Mouse (Mus musculus): ENCODE measurements around the gene Smpd3.

Gene Smpd3

DNA sequence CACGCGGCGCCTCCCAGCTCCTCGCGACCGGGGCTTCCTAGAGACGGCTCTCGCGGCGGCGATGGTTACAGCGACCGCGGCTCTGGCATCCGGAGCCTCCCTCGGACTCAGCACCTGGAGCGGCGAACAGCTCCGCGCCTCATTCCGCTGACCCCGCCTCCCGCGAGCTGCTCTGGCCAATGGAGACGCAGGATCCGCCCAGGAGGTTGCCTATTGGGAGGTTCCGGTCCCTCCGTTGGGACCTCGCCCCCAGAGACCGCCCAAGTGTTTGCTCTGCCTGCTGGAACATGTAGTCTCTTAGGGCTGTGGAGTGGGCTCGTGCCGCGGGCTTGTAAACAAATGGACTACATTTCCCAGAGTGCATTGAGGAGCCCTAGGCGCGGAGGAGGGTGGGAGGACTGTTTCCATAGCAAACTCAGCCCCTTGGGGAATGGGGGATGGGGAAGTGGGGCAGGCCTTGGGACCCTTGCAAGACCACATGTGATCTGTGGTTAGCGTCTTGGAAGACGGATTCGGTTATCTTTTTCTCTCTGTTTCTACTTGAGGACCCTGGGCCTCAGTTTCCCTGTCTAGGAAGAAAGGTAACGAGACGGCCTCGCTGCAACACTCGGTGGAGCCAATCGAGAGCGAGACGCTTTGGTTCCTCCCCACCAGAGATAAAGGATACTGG, at the start of gene Smpd3:
TSS of gene Smpd3 (minus strand) at position 137 of the 670 bp plus-strand sequence.
- DNase-seq (ENCODE audit: low spot score), result peak; percentile 95

GRCm38 (mm10) chr8:106381026-106381425, 43.2 kb upstream of the Smpd3 start:
- DNase-seq (ENCODE audit: low spot score), result no peak

GRCm38 (mm10) chr8:106379357-106379756, 41.6 kb upstream of the Smpd3 start:
- no peak for DNase-seq (ENCODE audit: low spot score)

GRCm38 (mm10) chr8:106378501-106379048, 40.8 kb upstream of the Smpd3 start:
- DNase-seq (ENCODE audit: low spot score), result no peak

DNA sequence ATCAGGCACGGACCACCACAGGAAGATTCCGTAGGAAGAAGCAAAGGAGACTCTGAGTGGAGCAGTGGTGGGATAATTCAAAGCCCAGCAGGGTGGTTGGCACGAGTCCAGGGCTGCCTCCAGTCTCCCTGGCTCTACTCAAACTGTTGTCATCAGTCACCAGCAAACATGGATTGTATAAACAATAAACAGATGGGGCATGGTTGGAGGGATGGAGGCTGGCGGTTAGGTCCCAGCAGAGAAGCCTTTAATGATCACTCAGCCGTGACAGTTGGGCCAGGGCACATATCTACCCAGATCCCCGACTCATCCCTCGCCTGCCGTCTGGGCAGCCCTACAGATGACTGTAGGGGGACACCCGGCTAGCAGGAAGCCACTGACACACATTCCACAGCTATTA, 39.1 kb upstream of the Smpd3 start:
- DNase-seq (ENCODE audit: low spot score), result no peak

GRCm38 (mm10) chr8:106375957-106376356, 38.2 kb upstream of the Smpd3 start:
- no peak for DNase-seq (ENCODE audit: low spot score)

- no peak for DNase-seq (ENCODE audit: low spot score)
Measured at GRCm38 (mm10) chr8:106369069-106369468, 31.3 kb upstream of the Smpd3 start.

- DNase-seq (ENCODE audit: low spot score), result no peak
Measured at GRCm38 (mm10) chr8:106368501-106368900, 30.7 kb upstream of the Smpd3 start.

DNA sequence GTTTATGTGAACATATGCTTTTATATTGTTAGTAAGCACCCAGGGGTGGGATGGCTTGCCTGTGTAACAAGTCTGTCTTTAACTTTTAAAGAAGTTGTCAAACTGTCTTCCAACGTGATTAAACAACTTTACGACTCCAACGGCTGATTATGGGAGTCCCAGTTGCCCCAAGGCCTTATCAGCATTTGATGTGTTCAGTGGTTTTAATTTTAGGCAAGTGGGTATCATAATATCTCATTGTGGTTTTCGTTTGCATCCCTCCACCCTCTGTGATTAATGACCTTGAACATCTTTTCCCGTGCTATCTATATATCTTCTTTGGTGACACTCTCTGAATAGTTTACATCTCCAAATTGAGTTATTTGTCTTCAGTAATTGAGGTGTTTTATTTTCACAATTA, 27.0 kb upstream of the Smpd3 start:
- no peak for DNase-seq (ENCODE audit: low spot score)

- DNase-seq (ENCODE audit: low spot score), result no peak
Measured at GRCm38 (mm10) chr8:106364278-106364677, 26.5 kb upstream of the Smpd3 start.

GRCm38 (mm10) chr8:106363321-106363720, 25.5 kb upstream of the Smpd3 start:
- DNase-seq (ENCODE audit: low spot score), result no peak

DNA sequence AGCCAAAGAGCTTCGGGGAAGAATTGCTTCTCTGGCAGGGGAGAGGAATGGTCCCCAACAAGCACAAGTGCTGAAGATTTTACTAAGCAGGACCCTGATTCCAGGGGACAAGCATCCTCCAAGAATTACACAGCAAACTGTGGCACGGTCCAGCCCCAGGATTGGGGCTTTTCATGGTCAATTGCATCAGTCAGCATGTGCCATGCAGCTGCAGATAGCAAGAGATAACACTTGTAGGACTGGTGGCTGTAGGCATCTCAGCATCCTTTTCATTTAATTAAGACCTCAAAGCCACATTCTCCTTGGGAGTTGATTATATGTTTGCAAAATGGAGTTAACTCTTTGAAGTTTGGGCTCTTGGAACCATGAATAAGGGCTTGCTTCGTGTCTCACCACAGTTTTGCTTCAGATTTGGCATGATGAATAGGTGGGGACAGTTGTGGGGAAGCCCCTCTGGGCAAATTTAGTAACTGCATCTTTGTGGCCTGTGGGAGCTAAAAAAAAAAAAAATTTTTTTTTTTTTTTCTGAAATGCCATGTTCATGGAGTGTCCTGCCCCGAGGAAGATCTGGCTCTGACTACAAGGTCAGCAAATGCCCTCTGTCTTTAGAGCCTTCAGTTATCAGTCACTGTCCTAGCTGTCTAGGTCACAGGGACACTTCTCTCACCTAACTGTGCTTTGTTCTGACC, 22.0 kb upstream of the Smpd3 start:
- no peak for DNase-seq (ENCODE audit: low spot score)

GRCm38 (mm10) chr8:106351135-106351534, 13.3 kb upstream of the Smpd3 start:
- no peak for DNase-seq (ENCODE audit: low spot score)

DNA sequence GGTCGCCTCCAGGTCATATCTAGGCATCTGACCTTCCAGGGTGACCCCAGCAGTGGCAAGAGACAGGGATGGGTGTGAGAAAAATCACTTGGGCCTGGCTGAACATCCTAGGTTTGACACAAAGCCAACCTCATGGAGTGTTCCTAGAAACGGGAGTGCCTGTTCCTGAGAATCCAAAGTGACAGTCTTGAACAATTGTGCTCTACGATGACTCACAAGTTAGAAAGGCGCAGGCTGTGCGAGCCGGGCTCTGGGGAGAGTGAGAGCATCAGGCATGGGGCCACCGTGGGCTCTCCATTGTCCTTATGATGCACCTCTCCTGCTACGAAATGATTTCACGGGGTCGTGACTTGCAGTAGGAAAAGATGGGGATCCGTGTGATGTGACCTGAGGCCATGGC, 11.6 kb upstream of the Smpd3 start:
- DNase-seq (ENCODE audit: low spot score), result no peak

GRCm38 (mm10) chr8:106346123-106346522, 8.3 kb upstream of the Smpd3 start:
- DNase-seq (ENCODE audit: low spot score), result no peak

DNA sequence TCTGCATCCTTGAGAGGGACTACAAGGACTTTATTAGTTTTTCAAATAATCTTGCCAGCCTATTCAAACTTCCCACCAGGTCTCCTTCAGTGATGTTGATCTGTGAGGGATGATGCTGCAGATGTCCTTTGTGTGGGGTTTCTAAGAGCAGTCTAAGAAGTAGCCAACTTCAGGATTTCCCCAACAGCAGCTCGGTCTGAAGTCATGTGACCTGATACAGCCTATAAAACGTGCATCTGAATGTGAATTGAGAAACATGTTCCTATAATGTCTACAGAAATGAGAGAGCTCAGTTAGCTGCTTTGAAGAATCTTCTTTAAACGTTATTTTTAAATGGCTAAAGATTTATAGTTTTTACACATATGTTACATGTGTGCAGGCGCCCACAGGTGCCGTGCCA, 5.7 kb upstream of the Smpd3 start:
- DNase-seq (ENCODE audit: low spot score), result no peak

- no peak for DNase-seq (ENCODE audit: low spot score)
Measured at GRCm38 (mm10) chr8:106342828-106343227, 5.0 kb upstream of the Smpd3 start.

GRCm38 (mm10) chr8:106338741-106339209, 987 bp upstream of the Smpd3 start:
- DNase-seq (ENCODE audit: low spot score), result no peak

- no peak for DNase-seq (ENCODE audit: low spot score)
Measured at GRCm38 (mm10) chr8:106336561-106336960, 1.2 kb downstream of the Smpd3 start.

- DNase-seq (ENCODE audit: low spot score), result no peak
Measured at GRCm38 (mm10) chr8:106336031-106336430, 1.8 kb downstream of the Smpd3 start.

DNA sequence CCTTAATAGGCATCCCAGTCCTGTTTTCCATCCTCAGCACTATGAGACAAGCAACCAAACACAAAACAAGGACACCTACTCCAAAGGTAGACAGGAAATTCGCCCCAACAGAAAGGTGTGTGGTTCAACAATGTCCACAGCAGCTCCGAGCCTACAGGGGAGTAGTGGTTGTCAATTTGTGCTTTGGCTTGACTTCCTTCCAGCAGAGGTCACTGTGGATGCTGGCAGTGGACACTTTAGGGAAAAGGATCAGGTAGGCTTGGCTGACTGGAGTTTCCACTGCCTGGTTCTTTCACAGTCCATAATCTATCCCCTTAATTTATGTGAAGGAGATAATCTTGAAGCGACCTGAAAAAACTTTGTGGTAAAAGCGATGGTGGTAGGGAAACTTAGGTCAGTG, 2.6 kb downstream of the Smpd3 start:
- no peak for DNase-seq (ENCODE audit: low spot score)

- DNase-seq (ENCODE audit: low spot score), result no peak
Measured at GRCm38 (mm10) chr8:106333346-106333745, 4.4 kb downstream of the Smpd3 start.

GRCm38 (mm10) chr8:106332498-106332897, 5.3 kb downstream of the Smpd3 start:
- no peak for DNase-seq (ENCODE audit: low spot score)
